Mouse (Mus musculus) cortical plate, adult 2 months (tissue): Measurements from ENCODE around the gene Def8. TPM values are rescaled to one million over a fixed set of nuclear protein-coding genes. Genes with fewer than 3 reads are reported as not detected.
A peak's percentile ranks its signal among the peaks of the same experiment; 100 is the strongest.

Experiments
- H3K27ac ChIP-seq: fragments of 200-500 bp; 2 replicates; pipeline ENCODE4 v1.5.1; 2012; ENCODE audit warnings: low read length, control low read depth, inconsistent platforms; ENCODE audit not compliant: insufficient read depth
- H3K4me1 ChIP-seq: fragments of 200-500 bp; 2 replicates; pipeline ENCODE4 v1.6.1; 2011; ENCODE audit warnings: low read length; ENCODE audit not compliant: control insufficient read depth, insufficient read depth
- H3K4me3 ChIP-seq: fragments of 200-500 bp; 2 replicates; pipeline ENCODE4 v1.5.1; 2011; ENCODE audit warnings: mild to moderate bottlenecking, low read length, control low read depth; ENCODE audit not compliant: insufficient read depth
- CTCF ChIP-seq: fragments of 200-500 bp; IDR thresholded peaks from 2 replicates; pipeline ENCODE4 v1.5.1; 2011; ENCODE audit warnings: mild to moderate bottlenecking, control low read depth, low read length; ENCODE audit not compliant: insufficient read depth; ENCODE audit errors: extremely low read depth
- POLR2A ChIP-seq: fragments of 200-500 bp; IDR thresholded peaks from 2 replicates; pipeline ENCODE4 v1.6.1; 2011; ENCODE audit warnings: mild to moderate bottlenecking, low read length, control low read depth; ENCODE audit not compliant: insufficient read depth; ENCODE audit errors: extremely low read depth
- polyA plus RNA-seq: library from polyadenylated mRNA; depleted of rRNA; stranded (reverse); fragments of >200 nt; gene quantifications from 2 replicates; pipeline ENCODE4 v1.2.3, GENCODE M21; 2012

The Def8 gene
- polyA plus RNA-seq, 1 experiment = 43.2 TPM

DNA sequence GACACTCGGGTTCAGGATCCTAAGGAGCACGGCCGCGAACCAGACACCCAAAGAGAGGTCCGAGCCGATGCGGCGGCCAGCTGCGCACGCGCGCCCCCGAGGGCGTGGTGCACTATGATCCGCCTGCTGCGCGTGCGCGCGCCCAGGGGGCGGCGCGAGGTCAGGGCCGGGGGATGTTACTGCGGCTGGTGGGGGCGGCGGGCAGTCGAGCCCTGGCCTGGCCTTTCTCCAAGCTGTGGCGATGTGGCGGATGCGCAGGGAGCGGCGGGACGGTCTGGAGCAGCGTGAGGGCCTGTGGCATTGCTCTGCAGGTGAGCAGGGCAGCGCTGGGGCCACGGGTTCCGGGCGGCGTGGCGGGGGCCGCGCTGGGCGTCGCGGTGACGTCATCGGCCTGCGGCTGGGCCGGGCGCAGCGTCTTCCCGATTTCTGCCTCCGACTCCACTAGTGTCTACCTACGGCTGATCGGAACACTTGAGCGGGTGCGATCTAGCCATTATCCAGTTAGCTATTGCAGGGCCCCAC is 54.5 kb downstream of the Def8 start, which contains the start of gene Afg3l1:
Gene Afg3l1 (plus strand): TSS at position 167 of the 522 bp plus-strand sequence.
- TF ChIP-seq POLR2A = peak; percentile 78
- no peak for TF ChIP-seq CTCF

GRCm38 (mm10) chr8:123478456-123479218 is 55.3 kb downstream of the Def8 start:
- Histone ChIP-seq H3K27ac (peak overlapping the region; percentile 99), H3K4me3 (peak overlapping the region; percentile 94), H3K4me1 (peaks cover 2% of the 10 kb centered on the region; the same call in 1 of the 2 replicates)
- 0 out of 2 replicates have a peak, but pooled peaks have one; percentile 21 for TF ChIP-seq POLR2A
- no peak for TF ChIP-seq CTCF

More for the DNA sequence above, 54.5 kb downstream of the Def8 start, which contains the start of gene Afg3l1:
- H3K4me1 ChIP-seq = peaks cover 2% of the 10 kb centered on the region; the same call in 1 of the 2 replicates
- H3K27ac ChIP-seq = peak within 1 kb of the TSS; percentile 99
- H3K4me3 ChIP-seq = peak within 1 kb of the TSS; percentile 94

DNA sequence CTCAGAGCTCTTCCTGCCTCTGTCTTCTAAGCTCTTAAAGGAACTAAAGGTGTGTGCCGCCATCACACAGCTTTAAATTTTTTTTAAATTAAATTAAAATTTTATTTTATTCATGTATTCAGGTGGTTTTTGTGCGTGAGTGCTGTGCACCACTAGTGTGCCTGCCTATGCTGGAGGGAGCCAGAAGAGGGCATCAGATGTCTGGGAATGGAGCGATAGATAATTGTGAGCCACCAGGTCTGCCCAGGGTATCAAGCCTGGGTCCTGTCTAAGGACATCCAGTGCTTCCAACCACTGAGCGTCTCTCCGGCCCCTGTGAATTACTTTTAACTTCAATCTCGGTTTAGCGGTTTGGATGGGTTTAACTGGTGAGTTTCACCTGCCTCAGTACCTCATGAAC is 59.3 kb downstream of the Def8 start:
- Histone ChIP-seq H3K4me3 (no peak overlapping the region), H3K27ac (no peak overlapping the region), H3K4me1 (peaks cover 2% of the 10 kb centered on the region; the same call in 1 of the 2 replicates)
- TF ChIP-seq POLR2A = no peak
- 0 out of 2 replicates have a peak, but pooled peaks have one; percentile 23 for TF ChIP-seq CTCF

GRCm38 (mm10) chr8:123491280-123492075 is 68.2 kb downstream of the Def8 start:
- TF ChIP-seq POLR2A (no peak), CTCF (no peak)
- H3K27ac ChIP-seq = no peak overlapping the region
- H3K4me1 ChIP-seq = no peaks in the 10 kb centered on the region

GRCm38 (mm10) chr8:123492898-123493297 is 69.6 kb downstream of the Def8 start:
- TF ChIP-seq POLR2A = no peak
- no peak for TF ChIP-seq CTCF

More at GRCm38 (mm10) chr8:123491280-123492075, 68.2 kb downstream of the Def8 start:
- no peak overlapping the region for H3K4me3 ChIP-seq

GRCm38 (mm10) chr8:123497699-123498098 is 74.4 kb downstream of the Def8 start:
- H3K4me3 ChIP-seq = no peak overlapping the region
- no peaks in the 10 kb centered on the region for H3K4me1 ChIP-seq
- TF ChIP-seq CTCF (no peak), POLR2A (no peak)
- no peak overlapping the region for H3K27ac ChIP-seq

More at GRCm38 (mm10) chr8:123492898-123493297, 69.6 kb downstream of the Def8 start:
- Histone ChIP-seq H3K4me1 (no peaks in the 10 kb centered on the region), H3K4me3 (no peak overlapping the region), H3K27ac (no peak overlapping the region)

DNA sequence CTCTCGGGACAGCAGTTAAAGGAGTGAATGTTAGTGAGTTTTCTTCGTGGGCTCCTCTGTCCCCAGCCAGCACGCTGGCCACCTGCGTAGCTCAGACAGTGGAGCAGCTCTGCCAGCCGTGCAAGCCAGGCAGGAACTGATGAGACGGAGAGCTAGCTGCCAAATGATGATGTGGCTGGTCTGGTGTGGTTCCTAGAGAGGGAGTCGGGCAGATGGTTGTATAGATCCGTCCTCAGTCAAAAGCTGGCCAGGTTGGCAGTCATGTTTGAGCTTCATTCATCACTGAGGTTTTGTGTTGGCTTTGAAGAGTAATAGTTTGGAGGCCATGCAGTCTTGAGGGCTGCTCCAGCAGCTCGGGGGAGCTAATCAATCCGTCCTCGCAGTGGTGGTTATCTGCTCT is 75.6 kb downstream of the Def8 start:
- H3K4me1 ChIP-seq = no peaks in the 10 kb centered on the region
- TF ChIP-seq POLR2A = no peak
- no peak for TF ChIP-seq CTCF
- no peak overlapping the region for H3K4me3 ChIP-seq
- no peak overlapping the region for H3K27ac ChIP-seq

- Histone ChIP-seq H3K4me1 (no peaks in the 10 kb centered on the region), H3K27ac (no peak overlapping the region)
- TF ChIP-seq POLR2A (no peak), CTCF (no peak)
Observed at GRCm38 (mm10) chr8:123499556-123499955, 76.2 kb downstream of the Def8 start.

DNA sequence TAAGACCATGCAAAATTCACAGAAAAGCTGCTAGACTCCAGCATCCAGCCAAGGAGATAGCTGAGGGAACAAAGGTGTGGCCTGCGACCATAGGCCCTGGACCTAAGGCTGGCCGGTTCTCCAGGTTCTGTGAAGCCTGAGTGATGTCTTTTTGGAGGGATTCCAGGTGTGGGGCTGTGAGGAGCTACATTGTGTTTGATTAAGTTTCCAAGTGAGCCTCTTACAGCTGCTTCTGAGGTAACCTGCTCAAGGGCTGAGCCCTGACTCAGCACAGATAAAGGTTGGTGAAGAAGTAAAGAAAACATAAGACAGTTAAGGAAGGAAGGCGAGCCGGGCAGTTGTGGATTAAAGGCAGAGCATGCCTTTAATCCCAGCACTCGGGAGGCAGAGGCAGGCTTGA is 78.9 kb downstream of the Def8 start:
- TF ChIP-seq CTCF (no peak), POLR2A (no peak)
- Histone ChIP-seq H3K4me3 (no peak overlapping the region), H3K27ac (no peak overlapping the region), H3K4me1 (no peaks in the 10 kb centered on the region)

More at GRCm38 (mm10) chr8:123499556-123499955, 76.2 kb downstream of the Def8 start:
- H3K4me3 ChIP-seq = no peak overlapping the region
